Mouse (Mus musculus) stomach, embryonic 15.5 days (tissue): Measurements from ENCODE around the gene Bbs12. TPM values are rescaled to one million over a fixed set of nuclear protein-coding genes. Genes with fewer than 3 reads are reported as not detected.

ENCODE experiments used
- ATAC-seq: fragments of 200-750 bp; cut with Nextera tagmentation; 2 replicates; pipeline ENCODE4 v1.8.0; 2017; ENCODE audit warnings: low read depth, moderate number of reproducible peaks, moderate TSS enrichment; ENCODE audit not compliant: insufficient read depth, low FRiP score
- H3K27ac ChIP-seq: fragments of 300-500 bp; sonication (generic); 2 replicates; pipeline ENCODE4 v1.5.1; 2015; ENCODE audit warnings: mild to moderate bottlenecking, inconsistent platforms
- H3K27me3 ChIP-seq: fragments of 300-500 bp; sonication (generic); replicated peaks from 2 replicates; pipeline ENCODE4 v1.6.1; 2015; ENCODE audit warnings: inconsistent platforms
- H3K36me3 ChIP-seq: fragments of 300-500 bp; sonication (generic); 2 replicates; pipeline ENCODE4 v1.6.1; 2015; ENCODE audit warnings: inconsistent platforms
- H3K4me1 ChIP-seq: fragments of 300-500 bp; sonication (generic); 2 replicates; pipeline ENCODE4 v1.6.1; 2015; ENCODE audit warnings: inconsistent platforms
- H3K4me2 ChIP-seq: fragments of 300-500 bp; sonication (generic); 2 replicates; pipeline ENCODE4 v1.6.1; 2015; ENCODE audit warnings: mild to moderate bottlenecking, inconsistent platforms
- H3K4me3 ChIP-seq: fragments of 300-500 bp; sonication (generic); replicated peaks from 2 replicates; pipeline ENCODE4 v1.5.1; 2015; ENCODE audit warnings: inconsistent platforms
- H3K9ac ChIP-seq: fragments of 300-500 bp; sonication (generic); 2 replicates; pipeline ENCODE4 v1.6.1; 2015; ENCODE audit warnings: inconsistent platforms
- H3K9me3 ChIP-seq: fragments of 300-500 bp; sonication (generic); 2 replicates; pipeline ENCODE4 v1.6.1; 2016; ENCODE audit warnings: inconsistent platforms
- WGBS: fragments of 180-500 bp; shearing (Covaris S2); methylation state at CpG from one replicate; pipeline ENCODE4 v1.1.7; 2015; 5-methylcytosine and 5-hydroxymethylcytosine counted together
- polyA plus RNA-seq: library from polyadenylated mRNA; unstranded; fragments of >200 nt; fragmentation: Nextera tagmentation; extraction: Ambion mirVana; gene quantifications from 2 replicates; pipeline ENCODE4 v1.2.1, GENCODE M21; 2015

Bbs12 gene
- polyA plus RNA-seq, 1 experiment from 2014 or later: 6.3 TPM

DNA sequence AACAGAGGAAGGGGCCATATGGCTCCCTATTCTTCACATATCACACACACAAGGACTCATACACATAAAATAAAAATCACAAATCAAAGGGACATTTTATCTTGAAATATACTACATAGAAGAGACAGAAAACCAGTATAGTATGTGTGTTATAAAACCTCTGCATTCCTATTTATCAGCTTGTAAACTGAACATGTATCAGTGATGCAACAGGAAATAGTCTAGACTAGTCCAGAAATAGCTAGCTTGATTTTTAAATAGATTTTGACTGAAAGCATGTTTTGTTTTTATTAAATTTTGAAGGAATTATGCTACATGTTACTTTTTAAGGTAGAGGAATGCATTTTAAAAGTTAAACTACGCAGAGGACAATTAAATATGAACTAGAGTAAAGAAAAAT lies 17.6 kb downstream of the Bbs12 start:
- Histone ChIP-seq H3K36me3 (no peaks in the 10 kb centered on the region), H3K27ac (no peak overlapping the region), H3K4me3 (no peak overlapping the region), H3K9me3 (no peaks in the 10 kb centered on the region), H3K9ac (no peak overlapping the region), H3K27me3 (no peaks in the 10 kb centered on the region), H3K4me2 (no peak overlapping the region), H3K4me1 (no peaks in the 10 kb centered on the region)
- WGBS: 85% methylated on average over 1 of the region's 1 CpGs
- ATAC-seq: no peak

DNA sequence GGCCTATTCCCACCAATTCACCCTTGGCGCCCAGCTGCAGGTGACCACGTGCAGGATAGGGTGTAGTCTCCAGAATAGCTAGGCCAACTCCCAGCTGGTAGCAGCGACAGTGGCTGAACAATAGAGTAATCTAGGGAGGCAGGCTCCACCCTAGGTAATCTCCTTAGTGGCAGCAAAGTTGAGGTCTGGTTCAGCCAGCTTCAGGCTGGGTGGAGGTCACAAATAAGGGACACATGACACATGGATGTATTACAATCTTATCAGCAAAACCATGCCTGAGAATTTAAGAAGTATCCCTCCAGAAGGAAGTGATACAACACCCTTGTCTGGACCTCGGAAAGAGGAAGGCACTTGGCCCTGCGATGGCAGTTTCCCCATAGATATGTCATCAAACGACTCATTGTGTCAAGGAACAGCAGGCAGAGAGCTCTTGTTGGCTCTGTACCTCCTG lies 19.7 kb downstream of the Bbs12 start:
- Histone ChIP-seq H3K9me3 (no peaks in the 10 kb centered on the region), H3K36me3 (no peaks in the 10 kb centered on the region), H3K27me3 (no peaks in the 10 kb centered on the region), H3K4me2 (no peak overlapping the region), H3K27ac (no peak overlapping the region), H3K4me1 (no peaks in the 10 kb centered on the region), H3K9ac (no peak overlapping the region), H3K4me3 (no peak overlapping the region)
- no peak; the same call in 1 of the 2 replicates for ATAC-seq
- WGBS: 54% methylated on average over 6 of the region's 6 CpGs

GRCm38 (mm10) chr3:37334053-37334452 lies 21.7 kb downstream of the Bbs12 start:
- H3K27ac ChIP-seq: no peak overlapping the region
- WGBS: 94% methylated on average over 4 of the region's 4 CpGs
- no peak overlapping the region for H3K4me2 ChIP-seq
- no peaks in the 10 kb centered on the region for H3K4me1 ChIP-seq
- no peaks in the 10 kb centered on the region for H3K9me3 ChIP-seq
- H3K27me3 ChIP-seq: no peaks in the 10 kb centered on the region
- H3K9ac ChIP-seq: no peak overlapping the region
- ATAC-seq: no peak
- H3K4me3 ChIP-seq: no peak overlapping the region
- no peaks in the 10 kb centered on the region for H3K36me3 ChIP-seq

DNA sequence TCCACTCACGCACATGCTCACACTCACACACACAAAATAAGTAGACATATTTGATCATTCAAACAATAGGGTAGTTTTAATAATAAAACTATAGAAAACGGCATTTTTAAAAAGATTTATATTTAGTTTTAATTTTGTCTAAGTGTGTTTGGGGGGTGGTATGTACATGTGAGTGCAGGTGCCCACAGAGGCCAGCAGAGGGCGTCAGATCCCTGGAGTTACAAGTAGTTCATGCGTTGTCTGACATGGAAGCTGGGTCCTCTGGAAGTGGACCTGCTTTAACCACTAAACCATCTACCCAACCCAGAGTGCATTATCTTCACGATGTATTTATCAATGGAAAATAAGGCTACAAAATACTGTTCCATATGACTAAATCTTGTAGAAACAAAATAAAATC lies 28.8 kb downstream of the Bbs12 start:
- H3K9ac ChIP-seq: no peak overlapping the region
- no peak overlapping the region for H3K27ac ChIP-seq
- no peak for ATAC-seq
- H3K9me3 ChIP-seq: no peaks in the 10 kb centered on the region
- H3K4me3 ChIP-seq: no peak overlapping the region
- H3K27me3 ChIP-seq: no peaks in the 10 kb centered on the region
- no peaks in the 10 kb centered on the region for H3K4me1 ChIP-seq
- 59% methylated on average over 5 of the region's 5 CpGs for WGBS
- no peaks in the 10 kb centered on the region for H3K36me3 ChIP-seq
- H3K4me2 ChIP-seq: no peak overlapping the region

DNA sequence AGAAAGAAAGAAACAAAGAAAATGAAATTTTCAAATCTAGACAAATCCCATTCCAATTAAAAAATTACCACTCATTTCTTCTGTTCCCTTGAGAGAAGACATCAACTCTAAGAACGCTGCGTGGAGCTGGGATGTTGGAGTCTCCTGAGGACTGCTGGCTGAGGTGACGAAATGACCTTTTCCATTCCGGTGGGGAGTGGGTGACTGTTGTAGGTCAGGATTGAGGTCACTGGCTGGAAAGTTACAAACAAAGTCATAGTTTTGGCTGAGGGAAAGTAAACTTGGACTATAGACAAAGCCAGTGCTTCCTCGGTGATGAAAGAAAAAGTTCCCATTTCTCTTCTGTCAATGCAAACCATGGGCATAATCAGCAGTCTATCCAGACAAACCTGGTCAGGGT lies 30.5 kb downstream of the Bbs12 start:
- WGBS: 44% methylated on average over 5 of the region's 5 CpGs
- H3K9me3 ChIP-seq: no peaks in the 10 kb centered on the region
- H3K27ac ChIP-seq: no peak overlapping the region
- H3K36me3 ChIP-seq: no peaks in the 10 kb centered on the region
- ATAC-seq: no peak
- H3K4me3 ChIP-seq: no peak overlapping the region
- peaks cover 2% of the 10 kb centered on the region; the same call in 1 of the 2 replicates for H3K4me1 ChIP-seq
- no peak overlapping the region for H3K9ac ChIP-seq
- peaks cover 11% of the 10 kb centered on the region; the same call in 1 of the 2 replicates for H3K27me3 ChIP-seq
- no peak overlapping the region for H3K4me2 ChIP-seq

GRCm38 (mm10) chr3:37347671-37348070 lies 35.3 kb downstream of the Bbs12 start:
- no peaks in the 10 kb centered on the region for H3K9me3 ChIP-seq
- no peak overlapping the region for H3K9ac ChIP-seq
- WGBS: 33% methylated on average over 9 of the region's 9 CpGs
- H3K4me2 ChIP-seq: peak overlapping the region; percentile 95
- peak overlapping the region; percentile 68 for H3K4me3 ChIP-seq
- peaks cover 22% of the 10 kb centered on the region for H3K27me3 ChIP-seq
- 0 out of 2 replicates have a peak, but pooled peaks have one; percentile 18 for ATAC-seq
- no peaks in the 10 kb centered on the region for H3K36me3 ChIP-seq
- H3K27ac ChIP-seq: no peak overlapping the region
- H3K4me1 ChIP-seq: peaks cover 7% of the 10 kb centered on the region; the same call in 1 of the 2 replicates

GRCm38 (mm10) chr3:37348221-37349165 lies 36.1 kb downstream of the Bbs12 start, which contains the start of gene Fgf2:
TSS of gene Fgf2 (plus strand) at chr3:37348346.
- no peaks in the 10 kb centered on the region for H3K36me3 ChIP-seq
- H3K9ac ChIP-seq: peak within 1 kb of the TSS; percentile 71
- under 1% methylated on average over 74 of the region's 75 CpGs for WGBS
- H3K4me3 ChIP-seq: peak within 1 kb of the TSS; percentile 68
- H3K27me3 ChIP-seq: peaks cover 22% of the 10 kb centered on the region
- H3K27ac ChIP-seq: no peak within 1 kb of the TSS
- no peaks in the 10 kb centered on the region for H3K9me3 ChIP-seq
- H3K4me1 ChIP-seq: peaks cover 7% of the 10 kb centered on the region; the same call in 1 of the 2 replicates
- peak; percentile 66; the same call in 1 of the 2 replicates for ATAC-seq
- H3K4me2 ChIP-seq: peak within 1 kb of the TSS; percentile 95

DNA sequence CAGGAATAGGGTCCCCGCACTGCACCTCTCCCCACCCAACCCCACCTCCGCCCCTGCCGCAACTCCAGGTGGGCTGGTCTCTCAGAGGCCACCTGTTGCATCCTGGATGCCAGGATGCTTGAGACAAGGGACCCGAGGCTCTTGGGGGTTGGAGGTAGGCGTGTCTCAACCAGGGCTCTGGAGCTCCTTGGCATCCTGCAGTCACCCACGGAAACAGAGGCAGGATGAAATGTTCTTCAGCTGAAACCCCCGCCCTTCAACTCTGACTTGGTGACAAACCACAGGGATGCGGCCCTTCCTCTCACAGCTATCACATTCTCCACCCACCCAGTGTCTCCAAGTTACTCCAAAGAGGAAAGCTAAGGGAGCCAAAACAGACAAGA lies 36.8 kb downstream of the Bbs12 start:
- WGBS: 14% methylated on average over 8 of the region's 8 CpGs
- H3K4me3 ChIP-seq: peak overlapping the region; percentile 68
- peaks cover 22% of the 10 kb centered on the region for H3K27me3 ChIP-seq
- peak overlapping the region; percentile 71; the same call in 1 of the 2 replicates for H3K9ac ChIP-seq
- no peaks in the 10 kb centered on the region for H3K9me3 ChIP-seq
- peak overlapping the region; percentile 95 for H3K4me2 ChIP-seq
- no peaks in the 10 kb centered on the region for H3K36me3 ChIP-seq
- no peak for ATAC-seq
- H3K27ac ChIP-seq: no peak overlapping the region
- peaks cover 7% of the 10 kb centered on the region; the same call in 1 of the 2 replicates for H3K4me1 ChIP-seq

DNA sequence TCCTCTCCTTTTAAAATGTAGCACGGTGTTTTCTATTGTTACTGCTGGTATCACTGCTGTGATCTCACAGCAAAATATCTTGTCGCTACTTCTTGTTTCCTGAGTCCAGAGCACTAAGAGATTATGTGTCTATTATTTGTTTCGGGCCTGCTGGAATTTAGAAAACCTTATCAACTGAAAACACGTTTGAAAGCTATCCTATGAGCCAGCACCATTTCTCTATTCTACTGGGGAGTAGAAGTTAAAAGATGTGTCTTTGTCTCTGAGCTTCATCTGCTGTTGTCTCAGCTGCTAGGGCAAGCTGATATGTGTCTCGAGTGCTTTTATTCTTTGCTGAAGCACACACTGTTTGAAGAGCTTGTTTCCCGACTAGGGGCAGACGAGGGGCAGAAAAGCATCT lies 38.0 kb downstream of the Bbs12 start:
- H3K4me3 ChIP-seq: no peak overlapping the region
- WGBS: 50% methylated on average over 7 of the region's 7 CpGs

GRCm38 (mm10) chr3:37353951-37354481 lies 41.7 kb downstream of the Bbs12 start:
- Histone ChIP-seq H3K27ac (no peak overlapping the region), H3K4me3 (no peak overlapping the region), H3K36me3 (no peaks in the 10 kb centered on the region), H3K4me1 (no peaks in the 10 kb centered on the region), H3K9me3 (no peaks in the 10 kb centered on the region), H3K27me3 (peaks cover 5% of the 10 kb centered on the region; the same call in 1 of the 2 replicates), H3K9ac (no peak overlapping the region), H3K4me2 (no peak overlapping the region)
- ATAC-seq: no peak
- WGBS: 76% methylated on average over 10 of the region's 10 CpGs

More for the DNA sequence above, 38.0 kb downstream of the Bbs12 start:
- ATAC-seq: no peak
- Histone ChIP-seq H3K27me3 (peaks cover 22% of the 10 kb centered on the region), H3K36me3 (no peaks in the 10 kb centered on the region), H3K9me3 (no peaks in the 10 kb centered on the region), H3K4me1 (peaks cover 7% of the 10 kb centered on the region; the same call in 1 of the 2 replicates), H3K4me2 (no peak overlapping the region), H3K27ac (no peak overlapping the region), H3K9ac (no peak overlapping the region)

GRCm38 (mm10) chr3:37354737-37355136 lies 42.4 kb downstream of the Bbs12 start:
- H3K27me3 ChIP-seq: 0 out of 2 replicates have a peak, but pooled peaks cover under 1% of the 10 kb centered on the region
- ATAC-seq: no peak
- no peak overlapping the region for H3K9ac ChIP-seq
- H3K4me3 ChIP-seq: no peak overlapping the region
- no peak overlapping the region for H3K4me2 ChIP-seq
- WGBS: 66% methylated on average over 1 of the region's 1 CpGs
- no peaks in the 10 kb centered on the region for H3K9me3 ChIP-seq
- no peaks in the 10 kb centered on the region for H3K36me3 ChIP-seq
- no peaks in the 10 kb centered on the region for H3K4me1 ChIP-seq
- no peak overlapping the region for H3K27ac ChIP-seq

DNA sequence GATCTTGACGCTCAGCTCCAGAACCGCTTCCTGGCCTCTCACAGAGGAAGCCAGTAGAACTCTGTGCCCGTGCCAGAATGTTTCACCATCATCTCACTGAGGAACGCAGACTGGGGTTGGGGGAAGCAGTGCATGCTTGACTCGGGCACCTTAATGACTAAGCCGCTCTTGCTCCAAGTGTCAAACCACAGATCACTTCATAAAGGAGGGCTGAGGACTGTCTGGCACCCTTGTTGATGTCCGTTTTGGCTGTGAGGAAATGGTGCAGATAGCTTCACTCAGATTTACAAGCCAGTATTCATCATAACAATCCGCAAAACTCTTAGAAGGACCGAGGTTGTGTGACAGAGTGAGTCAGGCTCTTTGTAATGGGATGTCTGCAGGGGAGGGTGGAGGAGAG lies 48.4 kb downstream of the Bbs12 start:
- no peak overlapping the region for H3K27ac ChIP-seq
- no peaks in the 10 kb centered on the region for H3K27me3 ChIP-seq
- H3K9me3 ChIP-seq: no peaks in the 10 kb centered on the region
- H3K9ac ChIP-seq: no peak overlapping the region
- no peak overlapping the region for H3K4me2 ChIP-seq
- H3K36me3 ChIP-seq: no peaks in the 10 kb centered on the region
- no peak for ATAC-seq
- no peak overlapping the region for H3K4me3 ChIP-seq
- 62% methylated on average over 9 of the region's 9 CpGs for WGBS
- no peaks in the 10 kb centered on the region for H3K4me1 ChIP-seq
